Mouse (Mus musculus) limb, embryonic 15.5 days (tissue): ENCODE measurements around the gene Gamt. TPM values are rescaled to one million over a fixed set of nuclear protein-coding genes. Genes with fewer than 3 reads are reported as not detected.
"Not testable (repeated sequence)": the region's sequence is repeated elsewhere in the genome, so short reads cannot be mapped to it uniquely, and the experiment has no call there.

Experiments
- ATAC-seq: fragments of 200-750 bp; cut with Nextera tagmentation; 2 replicates; pipeline ENCODE4 v1.8.0; 2017; ENCODE audit warnings: low read depth, moderate TSS enrichment; ENCODE audit not compliant: insufficient number of reproducible peaks, low FRiP score, low TSS enrichment
- H3K27ac ChIP-seq: fragments of 300-500 bp; sonication (generic); 2 replicates; pipeline ENCODE4 v1.5.1; 2015; ENCODE audit warnings: moderate library complexity, mild to moderate bottlenecking, inconsistent platforms
- H3K27me3 ChIP-seq: fragments of 300-500 bp; sonication (generic); 2 replicates; pipeline ENCODE4 v1.6.1; 2015; ENCODE audit warnings: inconsistent platforms
- H3K36me3 ChIP-seq: fragments of 300-500 bp; sonication (generic); 2 replicates; pipeline ENCODE4 v1.6.1; 2015; ENCODE audit warnings: inconsistent platforms
- H3K4me1 ChIP-seq: fragments of 300-500 bp; sonication (generic); 2 replicates; pipeline ENCODE4 v1.6.1; 2015; ENCODE audit warnings: inconsistent platforms
- H3K4me2 ChIP-seq: fragments of 300-500 bp; sonication (generic); 2 replicates; pipeline ENCODE4 v1.6.1; 2015; ENCODE audit warnings: mild to moderate bottlenecking, inconsistent platforms
- H3K4me3 ChIP-seq: fragments of 300-500 bp; sonication (generic); 2 replicates; pipeline ENCODE4 v1.5.1; 2015; ENCODE audit warnings: mild to moderate bottlenecking, inconsistent platforms
- H3K9ac ChIP-seq: fragments of 300-500 bp; sonication (generic); 2 replicates; pipeline ENCODE4 v1.6.1; 2015; ENCODE audit warnings: inconsistent platforms
- H3K9me3 ChIP-seq: fragments of 300-500 bp; sonication (generic); 2 replicates; pipeline ENCODE4 v1.6.1; 2016; ENCODE audit warnings: inconsistent platforms
- WGBS: fragments of 180-500 bp; shearing (Covaris S2); methylation state at CpG from one replicate; pipeline ENCODE4 v1.1.7; 2015; 5-methylcytosine and 5-hydroxymethylcytosine counted together
- polyA plus RNA-seq: library from polyadenylated mRNA; unstranded; fragments of >200 nt; fragmentation: Nextera tagmentation; extraction: Ambion mirVana; gene quantifications from 2 replicates; pipeline ENCODE4 v1.2.1, GENCODE M21; 2015

Gene Gamt
- polyA plus RNA-seq, 1 experiment from 2014 or later: 64.4 TPM

GRCm38 (mm10) chr10:80239791-80240190 lies 21.0 kb downstream of the Gamt start:
- Histone ChIP-seq H3K27me3 (no peaks in the 10 kb centered on the region), H3K4me3 (no peak overlapping the region), H3K36me3 (peaks cover 99% of the 10 kb centered on the region), H3K4me1 (no peaks in the 10 kb centered on the region), H3K4me2 (no peak overlapping the region), H3K9ac (no peak overlapping the region), H3K9me3 (no peaks in the 10 kb centered on the region), H3K27ac (no peak overlapping the region)
- WGBS: 80% methylated on average over 6 of the region's 6 CpGs
- no peak for ATAC-seq

- Histone ChIP-seq H3K4me3 (no peak overlapping the region), H3K9me3 (no peaks in the 10 kb centered on the region), H3K4me2 (no peak overlapping the region), H3K36me3 (peaks cover 99% of the 10 kb centered on the region), H3K9ac (no peak overlapping the region), H3K27ac (no peak overlapping the region), H3K27me3 (no peaks in the 10 kb centered on the region), H3K4me1 (peaks cover 1% of the 10 kb centered on the region; the same call in 1 of the 2 replicates)
- ATAC-seq: no peak
- 90% methylated on average over 3 of the region's 3 CpGs for WGBS
These were observed 22.5 kb downstream of the Gamt start for GRCm38 (mm10) chr10:80238306-80238705.

- H3K36me3 ChIP-seq: peaks cover 99% of the 10 kb centered on the region
- H3K4me1 ChIP-seq: peaks cover 12% of the 10 kb centered on the region
- H3K27me3 ChIP-seq: no peaks in the 10 kb centered on the region
- WGBS: 85% methylated on average over 4 of the region's 4 CpGs
- H3K27ac ChIP-seq: no peak overlapping the region
- no peak overlapping the region for H3K9ac ChIP-seq
- no peak for ATAC-seq
- no peaks in the 10 kb centered on the region for H3K9me3 ChIP-seq
- H3K4me3 ChIP-seq: no peak overlapping the region
- no peak overlapping the region for H3K4me2 ChIP-seq
These were observed 23.8 kb downstream of the Gamt start for GRCm38 (mm10) chr10:80237020-80237419.

GRCm38 (mm10) chr10:80236145-80236825 lies 24.5 kb downstream of the Gamt start:
- WGBS: 96% methylated on average over 13 of the region's 13 CpGs

GRCm38 (mm10) chr10:80227877-80228775 lies 32.7 kb downstream of the Gamt start:
- no peak for ATAC-seq
- Histone ChIP-seq H3K4me2 (peak overlapping the region; percentile 82), H3K27me3 (no peaks in the 10 kb centered on the region), H3K4me1 (peaks cover 56% of the 10 kb centered on the region), H3K4me3 (peak overlapping the region; percentile 82), H3K27ac (peak overlapping the region; percentile 96), H3K9ac (peak overlapping the region; percentile 88), H3K36me3 (peaks cover 45% of the 10 kb centered on the region), H3K9me3 (no peaks in the 10 kb centered on the region)
- 38% methylated on average over 15 of the region's 15 CpGs for WGBS

More at GRCm38 (mm10) chr10:80236145-80236825, 24.5 kb downstream of the Gamt start:
- no peaks in the 10 kb centered on the region for H3K9me3 ChIP-seq
- no peak overlapping the region for H3K4me2 ChIP-seq
- H3K27ac ChIP-seq: no peak overlapping the region
- H3K4me1 ChIP-seq: peaks cover 17% of the 10 kb centered on the region
- H3K4me3 ChIP-seq: no peak overlapping the region
- no peaks in the 10 kb centered on the region for H3K27me3 ChIP-seq
- no peak overlapping the region for H3K9ac ChIP-seq
- H3K36me3 ChIP-seq: peaks cover 100% of the 10 kb centered on the region
- ATAC-seq: no peak

- peak overlapping the region; percentile 96 for H3K27ac ChIP-seq
- H3K4me3 ChIP-seq: peak overlapping the region; percentile 82
- peaks cover 35% of the 10 kb centered on the region for H3K36me3 ChIP-seq
- H3K4me1 ChIP-seq: peaks cover 48% of the 10 kb centered on the region
- WGBS: 4% methylated on average over 10 of the region's 10 CpGs
- H3K4me2 ChIP-seq: peak overlapping the region; percentile 82
- H3K9ac ChIP-seq: peak overlapping the region; percentile 88
- H3K9me3 ChIP-seq: no peaks in the 10 kb centered on the region
- H3K27me3 ChIP-seq: no peaks in the 10 kb centered on the region
- ATAC-seq: no peak
These were observed 33.7 kb downstream of the Gamt start for GRCm38 (mm10) chr10:80227166-80227539.

- H3K27ac ChIP-seq: peak within 1 kb of the TSS; percentile 96
- H3K9me3 ChIP-seq: no peaks in the 10 kb centered on the region
- peak within 1 kb of the TSS; percentile 82 for H3K4me2 ChIP-seq
- peaks cover 29% of the 10 kb centered on the region for H3K36me3 ChIP-seq
- peak within 1 kb of the TSS; percentile 82 for H3K4me3 ChIP-seq
- WGBS: 0% methylated on average over 51 of the region's 75 CpGs
- H3K4me1 ChIP-seq: peaks cover 43% of the 10 kb centered on the region
- ATAC-seq: peak; percentile 98
- H3K27me3 ChIP-seq: no peaks in the 10 kb centered on the region
- H3K9ac ChIP-seq: peak within 1 kb of the TSS; percentile 88
These were observed 34.2 kb downstream of the Gamt start, which contains the start of gene Mum1 for GRCm38 (mm10) chr10:80226416-80227165. Mum1 (plus strand) TSS chr10:80226434.

GRCm38 (mm10) chr10:80226071-80226415 lies 34.8 kb downstream of the Gamt start:
- ATAC-seq: no peak
- Histone ChIP-seq H3K4me3 (peak overlapping the region; percentile 82), H3K9ac (0 out of 2 replicates have a peak overlapping the region, but pooled peaks have one; percentile 7), H3K9me3 (no peaks in the 10 kb centered on the region), H3K4me2 (peak overlapping the region; percentile 82), H3K36me3 (peaks cover 25% of the 10 kb centered on the region), H3K27ac (peak overlapping the region; percentile 96), H3K4me1 (peaks cover 42% of the 10 kb centered on the region), H3K27me3 (no peaks in the 10 kb centered on the region)
- WGBS: 0% methylated on average over 14 of the region's 14 CpGs

DNA sequence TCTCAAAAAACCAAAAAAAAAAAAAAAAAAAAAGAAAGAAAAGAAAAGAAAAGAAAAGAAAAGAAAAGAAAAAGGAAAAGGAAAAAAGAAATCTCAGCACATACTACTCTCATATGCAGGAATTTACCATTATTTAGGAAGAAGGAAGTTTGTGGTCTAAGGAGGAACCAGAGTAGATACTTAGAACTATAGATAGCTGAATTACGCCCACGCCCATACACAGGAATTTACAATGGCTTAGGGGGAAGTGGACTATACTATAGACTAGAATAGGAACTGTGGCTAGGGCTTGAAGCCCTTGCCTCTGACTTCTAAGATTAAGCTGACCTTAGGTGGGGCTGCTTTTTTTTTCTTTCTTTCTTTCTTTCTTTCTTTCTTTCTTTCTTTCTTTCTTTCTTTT lies 37.7 kb downstream of the Gamt start:
- not testable (repeated sequence) for H3K4me3 ChIP-seq, H3K9me3 ChIP-seq, H3K9ac ChIP-seq, ATAC-seq, H3K36me3 ChIP-seq, H3K4me2 ChIP-seq, H3K27me3 ChIP-seq, H3K27ac ChIP-seq
- 90% methylated on average over 2 of the region's 2 CpGs for whole genome bisulfite sequencing
- peaks cover 20% of the 10 kb centered on the region for H3K4me1 ChIP-seq

DNA sequence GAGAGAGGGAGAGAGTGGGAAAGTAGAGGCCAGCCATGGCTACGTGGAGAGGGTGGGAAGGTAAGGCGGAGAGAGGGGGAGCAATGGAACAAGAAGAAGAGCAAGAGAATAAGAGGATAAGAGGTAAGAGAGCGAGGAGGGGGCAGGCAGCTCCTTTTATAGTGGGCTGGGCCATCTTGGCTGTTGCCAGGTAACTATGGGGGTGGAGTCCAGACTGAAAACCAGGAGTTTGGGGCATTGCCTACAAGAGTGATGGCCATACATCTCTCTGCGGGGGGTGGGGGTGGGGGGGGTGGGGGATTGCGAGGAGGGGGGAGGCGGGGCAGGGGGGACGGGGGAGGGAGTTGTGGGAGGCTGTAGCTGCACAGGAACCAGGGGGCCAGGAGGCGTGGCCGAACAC lies 40.1 kb downstream of the Gamt start:
- Histone ChIP-seq H3K9me3 (no peaks in the 10 kb centered on the region), H3K36me3 (no peaks in the 10 kb centered on the region), H3K4me2 (no peak overlapping the region), H3K27me3 (no peaks in the 10 kb centered on the region), H3K4me1 (peaks cover 5% of the 10 kb centered on the region), H3K4me3 (no peak overlapping the region), H3K27ac (no peak overlapping the region), H3K9ac (no peak overlapping the region)
- ATAC-seq: no peak
- 31% methylated on average over 9 of the region's 9 CpGs for WGBS

DNA sequence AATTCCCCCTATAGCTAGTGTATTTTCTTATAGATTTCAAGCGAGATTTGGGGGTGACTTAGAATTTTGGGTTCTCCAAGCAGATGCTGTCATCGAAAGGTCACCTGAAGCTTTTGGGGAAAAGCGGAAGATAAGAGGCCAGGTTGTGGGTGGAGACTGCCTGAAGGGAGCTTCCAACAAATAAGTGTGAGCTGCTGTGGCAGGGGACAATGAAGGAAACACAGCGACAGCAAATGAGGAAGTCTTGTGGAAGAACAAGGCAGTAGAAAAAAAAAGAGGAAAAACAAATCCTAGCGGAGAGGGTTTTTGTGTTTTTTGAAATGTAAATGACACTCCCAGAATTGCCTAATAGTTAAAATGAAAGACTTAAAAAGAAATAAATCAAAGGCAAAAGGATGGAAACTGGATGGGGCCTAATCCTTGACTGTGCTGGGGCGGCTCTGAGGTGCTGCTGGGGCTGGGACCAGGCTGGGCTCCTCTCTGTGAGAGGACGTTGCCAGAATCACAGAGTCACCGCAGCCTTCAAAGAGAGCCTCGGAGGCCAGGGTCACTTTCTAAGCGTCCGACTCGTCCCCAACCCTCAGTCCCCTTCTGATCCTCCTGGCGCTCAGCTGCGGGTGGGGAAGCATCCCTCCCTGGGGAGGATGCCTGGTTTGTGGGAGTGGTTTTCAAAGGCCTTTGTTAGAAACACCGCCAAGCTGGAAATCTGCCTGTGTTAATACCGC lies 45.6 kb downstream of the Gamt start:
- H3K36me3 ChIP-seq: no peaks in the 10 kb centered on the region
- WGBS: 31% methylated on average over 16 of the region's 16 CpGs
- no peak overlapping the region for H3K4me3 ChIP-seq
- H3K4me1 ChIP-seq: 0 out of 2 replicates have a peak, but pooled peaks cover 3% of the 10 kb centered on the region
- H3K27me3 ChIP-seq: no peaks in the 10 kb centered on the region
- no peak overlapping the region for H3K4me2 ChIP-seq
- no peak for ATAC-seq
- no peak overlapping the region for H3K9ac ChIP-seq
- no peaks in the 10 kb centered on the region for H3K9me3 ChIP-seq
- no peak overlapping the region for H3K27ac ChIP-seq
